Mouse (Mus musculus) megakaryocyte, adult 5-6 weeks (primary cell): ENCODE results near the gene Fryl. TPM values are rescaled to one million over a fixed set of nuclear protein-coding genes. Genes with fewer than 3 reads are reported as not detected.

Experiments
- ATAC-seq: 2 replicates; pipeline ENCODE4 v1.8.0; 2016; ENCODE audit warnings: mild to moderate bottlenecking, inconsistent platforms; ENCODE audit not compliant: poor library complexity, severe bottlenecking
- total RNA-seq, 2 experiments: library from RNA; stranded (forward) in 1 of 2; stranded (reverse) in 1 of 2; fragments of 153-499, 151-499 nt in 1 of 2; fragments of 221-1000, 200-1000 nt in 1 of 2; gene quantifications; 2 replicates each; pipeline versions ENCODE4 v1.2.3 to v1.2.4; 2015 to 2017

Fryl gene
- total RNA-seq (2015) (56.7 and 59.1 TPM in 2 replicates), total RNA-seq (2017) (79.8 and 80.9 TPM in 2 replicates)

DNA sequence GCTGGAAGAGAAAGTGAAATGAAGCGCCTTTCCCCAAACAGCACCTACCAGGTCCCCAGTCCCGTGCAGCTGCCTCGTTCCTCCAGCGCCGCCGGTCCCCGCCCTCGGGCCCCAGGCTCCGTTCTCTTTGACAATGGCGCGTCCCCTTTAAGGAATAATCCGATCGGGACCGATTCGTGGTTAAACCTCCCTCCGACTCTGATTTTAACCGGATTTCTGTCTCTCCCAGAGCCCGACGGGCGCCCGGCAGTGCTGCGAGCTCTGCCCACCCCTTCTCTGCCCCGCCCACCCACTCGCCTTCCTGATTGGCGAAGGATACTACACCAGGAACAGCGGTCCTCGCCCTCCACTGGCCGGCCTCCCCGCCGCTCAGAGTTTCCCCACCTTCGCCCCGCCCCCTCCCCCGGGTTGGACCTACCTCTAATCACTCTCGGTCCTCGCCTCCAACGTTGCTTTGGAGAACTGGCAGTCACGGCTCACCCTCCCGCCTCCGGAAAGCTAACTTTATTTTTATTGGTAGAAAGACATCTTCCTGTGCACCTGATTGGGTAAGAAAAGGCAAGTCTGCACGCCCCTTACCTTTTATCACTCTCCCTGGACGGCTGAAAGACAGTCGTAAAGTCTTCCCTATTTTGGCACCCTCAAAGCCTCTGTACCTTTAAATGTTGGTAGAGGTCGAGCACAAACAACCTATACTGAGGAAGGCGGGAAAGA, at the start of gene Fryl:
Gene Fryl, minus strand, starts transcription at position 268 of the 714 bp plus-strand sequence.
- peak; percentile 90 for ATAC-seq

DNA sequence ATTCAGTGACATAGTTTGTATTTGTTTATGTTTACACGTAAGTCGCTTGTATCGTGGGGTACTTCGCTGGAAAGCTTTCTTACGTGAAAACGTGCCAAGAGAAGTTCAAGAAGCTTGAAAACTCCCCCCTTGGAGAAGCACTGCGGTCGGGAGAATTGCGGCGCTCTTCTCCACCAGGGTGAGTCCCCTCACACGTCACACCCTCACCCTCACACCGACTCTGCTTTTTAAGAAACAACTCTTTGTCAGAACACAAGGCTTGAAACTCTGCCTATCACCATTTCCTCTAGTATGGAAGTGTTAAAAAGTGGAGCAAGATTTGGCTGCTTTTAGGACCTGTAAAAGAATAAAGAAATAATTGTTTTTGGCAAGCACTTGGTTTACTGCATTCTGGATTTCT, 48.1 kb upstream of the Fryl start:
- no peak for ATAC-seq

DNA sequence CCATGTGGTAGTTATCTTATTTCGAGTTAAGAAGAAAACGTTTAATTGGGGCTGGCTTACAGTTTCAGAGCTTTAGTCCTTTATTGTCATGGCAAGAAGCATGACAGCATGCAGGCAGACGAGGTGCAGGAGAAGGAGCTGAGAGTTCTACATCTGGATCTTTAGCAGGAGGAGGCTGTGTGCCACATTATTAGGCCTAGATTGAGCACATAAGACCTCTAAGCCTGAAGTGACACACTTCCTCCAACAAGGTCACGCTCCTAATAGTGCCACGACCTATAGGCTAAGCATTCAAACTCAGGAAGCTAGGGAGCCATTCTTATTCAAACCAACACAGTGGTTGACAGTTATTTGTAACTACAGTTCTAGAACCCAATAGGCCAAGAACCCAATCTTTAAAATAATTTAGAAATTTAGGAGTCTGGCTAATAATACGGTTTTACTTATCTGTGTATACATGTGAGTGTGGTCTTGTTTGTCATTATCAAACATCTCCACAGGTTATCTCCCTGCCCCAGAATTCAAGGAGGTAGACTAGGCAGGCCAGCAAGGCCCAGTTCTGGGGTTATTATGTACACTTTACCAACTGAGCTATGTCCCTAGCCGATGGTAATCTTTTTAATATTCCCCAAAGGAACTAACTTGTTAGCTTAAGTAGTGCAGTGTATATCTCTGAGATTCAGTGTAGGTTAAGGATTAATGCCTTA, 45.3 kb upstream of the Fryl start:
- no peak for ATAC-seq

DNA sequence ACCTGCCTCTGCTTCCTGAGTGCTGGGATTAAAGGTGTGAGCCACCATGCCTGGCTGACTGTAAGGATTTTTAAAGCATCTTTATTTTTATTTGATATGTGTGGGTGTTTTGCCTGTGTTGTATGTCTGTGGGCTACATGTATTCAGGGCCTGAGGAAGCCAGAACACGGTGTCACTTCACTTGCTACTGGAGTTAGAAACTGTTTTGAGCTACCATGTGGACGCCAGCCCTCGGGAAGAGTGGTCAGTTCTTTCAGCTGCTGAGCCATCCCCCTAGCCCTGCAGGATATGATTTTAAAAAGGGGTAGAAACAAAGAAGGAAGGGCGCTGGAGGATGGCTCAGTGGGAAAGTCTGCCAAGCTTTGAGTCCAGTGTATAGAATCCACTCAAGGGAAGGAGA, 39.5 kb upstream of the Fryl start:
- no peak for ATAC-seq

DNA sequence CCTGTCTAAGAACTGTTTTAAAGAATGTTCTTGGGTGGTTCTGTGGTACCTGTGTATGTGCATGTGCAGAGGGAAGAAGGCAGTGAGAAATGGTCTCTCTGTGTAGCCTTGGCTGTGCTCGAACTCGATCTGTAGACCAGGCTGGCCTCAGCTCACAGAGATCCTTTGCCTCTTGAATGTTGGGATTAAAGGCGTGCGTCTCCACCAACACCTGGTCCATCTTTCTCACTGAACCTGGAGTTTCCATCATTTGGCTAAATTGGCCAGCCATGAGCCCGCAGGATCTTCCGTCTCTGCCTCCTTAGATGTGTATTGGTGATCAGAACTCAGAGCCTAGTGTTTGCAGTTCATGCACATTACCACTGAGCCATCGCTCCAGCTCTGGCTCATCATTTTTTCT, 38.6 kb upstream of the Fryl start:
- no peak for ATAC-seq

DNA sequence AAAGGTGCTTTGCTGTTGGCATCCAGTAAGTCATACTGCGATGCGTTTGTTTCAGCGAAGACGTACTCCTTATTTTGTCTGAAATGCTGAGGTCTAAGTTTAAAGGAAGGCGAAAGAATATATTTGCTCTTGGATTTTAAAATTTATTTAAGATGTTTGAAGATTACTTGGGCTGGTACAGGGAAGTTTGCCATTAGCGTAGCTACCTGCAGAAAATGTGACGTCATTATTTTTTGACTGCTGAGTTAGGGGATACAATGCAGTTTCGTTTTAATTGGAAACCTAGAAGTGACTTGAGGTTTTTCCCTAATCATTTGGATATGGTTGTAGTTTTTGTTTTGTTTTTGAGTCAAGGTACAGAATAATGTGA, 37.0 kb upstream of the Fryl start:
- no peak for ATAC-seq

DNA sequence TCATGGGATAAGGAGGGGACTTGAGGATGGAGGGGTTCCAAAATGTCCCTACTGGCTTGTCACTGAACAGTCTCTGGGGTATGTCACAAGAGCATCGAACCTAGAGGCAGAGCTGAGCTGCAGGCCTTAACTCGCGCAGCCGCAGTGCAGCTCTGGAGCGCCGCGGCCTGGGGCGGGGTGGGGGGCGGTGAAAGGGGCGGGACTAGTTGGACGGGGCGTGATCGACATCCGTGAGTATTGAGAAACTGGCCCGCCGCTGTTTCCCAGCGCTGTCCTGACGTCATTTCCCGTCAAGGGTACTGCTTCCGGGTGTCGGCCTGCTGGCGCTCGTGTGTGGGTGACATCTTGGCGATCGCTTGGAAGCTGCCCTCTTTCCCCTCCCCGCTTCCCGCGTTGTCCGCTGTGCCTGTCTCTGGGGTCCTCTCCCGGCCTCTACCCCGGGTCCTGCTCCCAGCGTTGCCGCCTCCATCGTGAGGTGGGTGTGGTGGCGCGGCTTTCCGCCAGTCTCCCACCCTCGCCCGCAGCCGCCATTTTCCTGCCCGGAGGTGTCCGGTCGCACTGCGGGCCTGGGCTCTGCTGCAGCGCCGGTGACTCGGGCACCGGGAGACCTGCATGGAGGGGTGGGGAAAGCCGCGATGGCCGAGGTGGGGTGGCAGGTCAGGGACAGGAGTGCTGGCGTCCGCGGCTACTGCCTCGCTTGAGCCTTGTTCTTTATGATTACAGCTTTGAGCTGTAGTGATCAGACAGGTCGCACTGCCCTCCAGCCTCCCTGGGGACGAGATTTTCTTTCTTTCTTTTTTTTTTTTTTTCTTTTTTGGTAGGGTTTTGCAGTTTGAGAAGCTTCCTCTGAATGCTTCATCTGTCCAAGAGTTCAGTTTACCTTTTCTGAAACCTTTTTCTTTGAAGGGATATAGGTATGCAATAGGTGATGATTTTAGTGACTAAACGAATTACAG, 36.4 kb upstream of the Fryl start, which contains the start of gene Ociad1:
Gene Ociad1, plus strand, starts transcription at position 283 of the 956 bp plus-strand sequence.
- ATAC-seq: peak; percentile 98

DNA sequence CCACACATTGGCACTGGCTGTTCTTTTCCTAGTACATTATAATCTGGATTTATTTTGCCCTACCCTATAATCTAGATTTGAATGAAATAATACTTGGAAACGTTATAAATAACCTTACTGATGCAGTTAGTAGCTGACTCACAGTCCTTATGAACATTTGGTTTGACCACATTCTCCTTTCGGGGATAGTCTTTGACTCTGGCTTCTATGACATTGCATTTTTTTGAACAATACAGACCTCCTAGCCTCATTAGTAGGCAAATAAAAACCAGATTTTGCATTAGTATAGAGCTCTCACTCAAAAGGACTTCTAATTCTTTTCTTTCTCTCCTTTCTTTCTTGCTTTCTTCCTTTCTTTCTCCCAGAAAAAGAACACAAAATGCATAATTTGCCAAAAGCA, 33.5 kb upstream of the Fryl start:
- no peak for ATAC-seq

DNA sequence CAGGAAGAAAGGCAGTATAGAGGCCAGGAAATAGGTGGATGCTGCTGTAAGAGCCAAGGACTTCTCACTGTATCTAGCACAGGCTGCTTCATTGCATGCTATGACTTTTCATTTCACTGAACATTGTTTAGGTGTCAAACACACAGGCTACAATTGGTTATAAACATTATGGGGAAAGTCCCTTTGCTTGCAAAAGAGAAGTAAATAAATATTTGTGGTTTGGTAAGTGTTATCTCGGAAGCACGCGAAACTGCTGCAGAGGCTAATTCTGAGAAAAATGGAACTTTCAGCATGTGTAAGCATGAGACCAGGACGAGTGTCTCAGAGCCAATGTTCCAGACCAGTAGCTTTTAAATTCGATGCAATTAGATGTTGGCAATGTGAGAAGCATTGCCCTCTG, 30.2 kb upstream of the Fryl start:
- peak; percentile 38; the same call in 1 of the 2 replicates for ATAC-seq

DNA sequence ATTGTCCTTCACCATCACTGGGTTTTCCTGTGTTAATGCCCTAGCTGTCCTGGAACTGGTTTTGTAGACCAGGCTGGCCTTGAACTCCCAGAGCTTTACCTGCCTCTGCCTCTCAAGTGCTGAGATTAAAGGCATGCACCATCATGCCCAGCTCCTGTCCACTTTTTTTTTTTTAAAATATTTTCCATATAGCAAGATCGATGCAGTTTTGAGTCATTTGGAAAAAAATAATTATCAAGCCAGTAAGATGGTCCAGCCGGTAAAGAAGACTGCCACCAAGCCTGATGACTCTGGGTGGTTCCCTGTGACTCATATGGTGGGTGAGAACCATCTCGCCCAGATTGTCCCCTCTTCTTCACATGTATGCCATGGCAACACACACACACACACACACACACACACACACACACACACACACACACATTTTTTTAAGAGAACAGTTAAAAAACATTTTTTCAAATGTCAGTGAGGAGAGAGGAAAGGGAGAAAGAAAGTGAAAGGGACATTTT, 29.1 kb upstream of the Fryl start:
- ATAC-seq: no peak

DNA sequence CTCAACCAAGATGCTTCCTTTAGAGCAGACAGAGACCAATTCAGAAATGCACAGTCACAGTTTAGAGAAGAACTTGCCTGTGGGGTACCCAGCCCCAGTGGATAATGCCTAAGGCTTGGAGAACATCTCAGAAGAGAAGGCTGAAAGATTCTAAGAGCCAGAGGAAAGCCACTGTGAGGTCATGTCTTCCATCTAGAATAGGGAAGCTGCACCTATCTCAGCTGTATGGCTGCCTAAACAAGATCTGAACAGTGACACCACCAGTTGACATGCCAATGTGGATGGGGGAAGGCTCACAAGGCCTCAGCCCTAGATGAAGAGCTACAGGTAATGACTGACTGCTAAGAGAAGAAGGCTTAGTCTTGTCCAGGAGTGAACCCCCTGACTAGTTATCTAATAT, 27.6 kb upstream of the Fryl start:
- ATAC-seq: no peak

DNA sequence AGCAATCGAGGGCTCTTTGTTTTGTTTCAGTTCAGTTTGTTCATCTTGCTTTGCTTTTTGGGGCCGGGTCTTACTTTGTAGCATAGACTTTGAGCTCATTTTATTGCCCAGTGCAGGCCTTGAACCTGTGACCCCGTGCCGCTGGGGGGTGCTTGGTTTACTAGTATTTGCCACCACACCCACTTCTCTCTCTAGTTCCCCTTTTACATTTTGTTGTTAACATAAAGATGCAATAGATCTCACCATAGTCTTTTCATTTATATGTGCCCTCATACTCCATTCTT, 24.1 kb upstream of the Fryl start:
- ATAC-seq: no peak

DNA sequence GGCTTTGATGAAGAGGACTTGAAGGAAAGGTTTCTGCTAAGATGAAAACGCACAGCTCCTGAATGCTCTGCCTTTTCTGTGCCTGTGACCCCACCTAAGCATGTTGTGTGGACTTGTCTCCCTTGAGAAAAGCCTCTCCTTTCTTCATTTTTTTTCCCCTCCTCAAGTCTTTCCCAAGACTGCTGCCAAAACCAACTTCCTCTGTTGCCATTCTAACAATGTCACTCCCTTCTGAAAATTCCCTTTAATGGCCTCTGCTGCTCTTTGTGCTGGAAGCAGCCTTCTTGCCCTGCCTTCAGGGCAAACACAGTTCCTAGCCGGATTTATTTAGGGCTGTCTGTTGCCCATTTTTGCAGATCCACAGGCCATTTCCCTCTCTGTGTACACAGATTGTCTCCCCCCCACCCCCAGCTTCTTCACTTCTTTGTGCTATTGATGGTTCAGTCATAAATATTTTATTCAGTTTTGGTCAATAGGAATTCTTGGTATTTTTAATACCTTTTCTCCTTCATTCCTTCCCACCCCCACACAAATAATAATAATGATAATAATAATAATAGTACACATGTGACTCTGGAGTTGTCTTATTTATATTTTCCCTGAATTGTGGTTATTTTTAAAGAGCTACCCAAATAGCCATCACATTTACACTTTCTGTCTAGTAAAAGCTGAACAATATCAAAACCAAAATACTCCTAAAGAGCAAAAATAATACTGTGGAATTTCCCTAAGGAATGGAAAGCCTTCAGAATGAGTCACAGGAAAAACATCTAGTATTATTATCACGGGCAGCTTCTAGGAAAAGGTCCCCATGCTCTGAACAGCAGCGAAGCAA, 23.5 kb upstream of the Fryl start:
- no peak for ATAC-seq

DNA sequence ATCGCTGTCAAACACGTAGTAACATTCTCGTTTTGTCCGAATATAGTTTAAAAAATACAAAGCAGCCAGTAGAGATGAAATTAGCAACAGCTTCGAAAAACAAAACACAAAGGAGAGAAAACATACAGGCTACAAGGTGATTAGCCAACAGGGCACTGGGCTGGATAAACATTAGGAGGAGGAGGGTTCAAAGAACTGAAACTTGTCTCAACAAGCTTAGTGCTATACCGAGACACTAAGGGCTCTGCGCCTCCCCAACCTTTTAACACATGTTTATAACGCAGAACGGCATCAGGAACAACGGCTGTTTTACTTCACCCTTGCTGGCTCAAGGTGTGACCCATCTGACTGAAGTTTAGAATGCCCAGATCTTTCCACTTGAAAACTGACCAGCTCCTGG, 22.8 kb upstream of the Fryl start:
- no peak for ATAC-seq

DNA sequence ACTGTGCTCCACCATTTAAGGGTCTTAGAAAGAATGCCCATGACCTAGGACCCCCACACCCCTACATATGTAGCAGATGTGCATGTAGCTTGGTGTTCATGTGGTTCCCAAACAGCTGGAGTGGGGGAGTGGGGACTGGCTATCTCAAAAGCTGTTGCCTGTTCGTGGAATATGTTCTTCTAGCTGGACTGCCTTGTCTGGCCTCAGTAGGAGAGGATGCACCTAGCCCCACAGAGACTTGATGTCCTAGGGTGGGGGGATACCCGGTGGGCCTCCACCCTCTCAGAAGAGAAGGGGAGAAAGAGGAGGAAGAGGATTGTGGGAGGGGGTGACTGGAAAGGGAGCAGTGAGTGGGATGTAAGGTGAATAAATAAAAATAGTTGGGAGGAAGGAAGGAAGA, 18.5 kb upstream of the Fryl start:
- ATAC-seq: no peak

DNA sequence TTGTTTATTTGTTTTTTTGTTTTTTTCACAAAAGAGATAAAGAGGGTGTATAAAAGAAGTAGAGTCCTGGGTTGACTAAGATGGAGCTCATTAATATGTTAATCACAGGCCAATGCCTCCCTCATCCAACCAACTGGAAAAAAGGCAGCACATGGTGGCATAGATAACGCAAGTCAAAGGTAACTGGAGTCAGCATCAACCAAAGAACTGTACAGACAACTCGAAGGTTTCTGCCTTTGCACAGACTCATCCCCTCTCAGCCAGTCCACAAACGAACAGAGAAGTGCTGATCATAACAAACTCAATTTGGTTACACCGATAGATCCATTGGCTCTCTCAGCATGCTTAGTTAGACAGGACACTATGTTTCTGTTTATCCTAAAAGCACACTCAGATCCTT, 16.8 kb upstream of the Fryl start:
- ATAC-seq: no peak

DNA sequence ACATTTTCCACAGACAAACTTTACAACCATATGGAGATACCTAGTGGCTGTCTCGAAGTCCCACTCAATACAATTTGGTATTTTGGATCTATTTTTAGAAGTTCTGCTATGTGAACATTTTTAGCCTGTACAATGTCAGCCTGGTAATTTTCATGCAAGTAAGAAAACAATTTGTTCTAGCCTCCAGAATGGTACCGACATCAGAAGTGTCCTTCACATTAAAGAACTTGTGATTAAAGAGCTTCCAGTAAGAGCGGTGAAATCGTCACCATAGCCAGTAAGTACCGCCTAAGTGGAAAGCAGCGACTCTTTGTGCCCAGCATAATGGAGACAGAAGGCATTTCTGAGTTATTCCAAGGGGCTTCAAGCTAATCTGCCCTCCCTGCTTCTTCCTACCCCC, 14.2 kb upstream of the Fryl start:
- ATAC-seq: no peak

DNA sequence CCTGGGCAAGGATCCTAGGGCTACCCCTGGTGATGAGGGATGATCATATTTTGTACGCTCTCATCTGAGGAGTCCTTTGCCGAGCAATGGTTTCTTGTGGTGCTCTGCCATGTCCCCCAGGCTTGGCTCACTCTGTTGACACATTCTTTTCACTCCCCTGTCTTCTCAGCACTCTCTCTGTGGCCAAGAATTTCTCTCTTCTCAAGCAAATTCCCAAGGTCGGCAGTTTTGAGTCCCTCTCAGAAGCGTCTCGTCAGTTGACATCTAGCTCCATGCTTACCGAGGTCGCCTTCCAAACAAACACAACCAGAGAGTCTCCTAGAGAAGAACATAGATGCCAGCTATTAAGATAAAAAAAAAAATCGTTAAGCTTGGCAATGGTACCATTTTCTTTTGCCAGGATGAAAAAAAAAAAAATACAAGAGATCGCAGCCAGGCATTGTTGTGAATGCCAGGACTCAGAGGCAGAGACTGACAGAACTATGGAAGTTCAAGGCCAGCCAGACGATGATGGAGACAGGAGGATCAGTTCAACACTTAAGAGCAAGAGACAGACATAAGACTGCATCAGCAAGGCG, 12.3 kb upstream of the Fryl start:
- no peak for ATAC-seq

DNA sequence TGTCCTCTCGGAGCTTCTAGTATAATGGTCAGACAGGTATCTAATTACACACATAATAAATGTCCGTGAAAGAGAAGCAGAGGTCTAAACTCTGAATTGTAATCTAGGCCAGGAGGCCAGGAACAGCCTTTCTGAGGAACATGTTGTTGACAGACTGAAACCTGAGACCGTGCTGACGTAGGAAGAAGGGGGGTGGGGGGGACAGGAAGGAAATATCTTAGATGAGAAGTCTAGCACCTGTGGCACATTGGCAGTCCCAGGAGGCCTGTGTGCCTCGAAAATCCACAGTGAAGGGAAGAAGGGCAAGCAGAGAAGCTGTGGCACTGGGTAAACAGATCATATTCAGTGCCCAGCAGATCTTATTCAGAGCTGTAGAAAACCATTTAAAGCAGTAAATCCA, 9.0 kb upstream of the Fryl start:
- peak; percentile 47; the same call in 1 of the 2 replicates for ATAC-seq

DNA sequence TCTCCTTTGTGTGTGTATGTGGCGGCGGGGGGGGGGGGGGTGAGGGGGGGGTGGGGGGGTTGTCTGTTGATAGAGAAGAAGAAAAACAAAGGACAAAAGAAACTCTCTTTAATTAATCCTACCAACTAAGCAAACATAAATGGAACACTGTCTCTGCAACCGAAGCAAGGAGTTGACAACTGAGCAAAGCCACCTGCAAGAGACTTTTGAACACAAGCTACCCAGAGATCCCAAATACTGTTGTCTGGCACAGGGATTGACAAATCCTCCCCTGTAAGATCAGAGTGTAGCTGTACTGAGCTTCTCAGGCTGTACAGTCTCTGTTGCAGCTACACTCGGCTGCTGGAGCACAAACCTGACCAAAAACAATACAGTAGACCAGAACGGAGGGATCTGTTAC, 7.7 kb upstream of the Fryl start:
- ATAC-seq: no peak
